Mouse (Mus musculus) effector memory CD4-positive, alpha-beta T cell, adult 5 months (primary cell): ENCODE data around the gene Cul5. TPM values are rescaled to one million over a fixed set of nuclear protein-coding genes. Genes with fewer than 3 reads are reported as not detected.

ENCODE experiments used
- polyA plus RNA-seq: library from polyadenylated mRNA; unstranded; fragments of 100-300 nt; shearing (Covaris generic); gene quantifications from one replicate; pipeline ENCODE4 v1.2.1, GENCODE M21; 2017

Gene Cul5
- polyA plus RNA-seq, result 27.3 TPM

DNA sequence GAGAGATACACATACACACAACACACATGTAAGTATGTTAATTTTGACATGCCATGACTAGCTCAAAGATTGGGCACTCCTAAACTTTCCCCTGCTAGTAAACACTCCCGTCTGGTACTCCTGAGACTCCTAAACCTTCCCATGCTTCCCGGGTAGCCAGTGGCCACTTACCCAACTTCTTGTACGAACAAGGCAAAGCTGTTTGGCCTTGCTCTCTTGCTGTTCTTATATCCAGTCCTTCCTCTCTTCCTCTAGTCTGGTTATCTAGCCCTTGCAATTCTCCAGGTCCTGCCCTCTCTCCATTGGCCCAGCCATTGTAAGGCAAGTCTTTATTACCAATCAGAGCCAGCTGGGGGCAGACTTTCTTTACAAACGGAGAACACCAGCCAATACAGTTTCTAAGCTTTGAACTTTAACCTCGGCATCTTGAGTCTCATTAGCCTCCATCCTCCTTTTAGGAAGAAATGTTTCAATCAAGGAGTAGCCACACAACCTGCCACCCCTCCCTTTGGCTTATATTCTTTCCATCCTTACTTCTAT is at the start of gene Cul5:
Cul5 (minus strand) TSS at position 335 of the 540 bp plus-strand sequence.

DNA sequence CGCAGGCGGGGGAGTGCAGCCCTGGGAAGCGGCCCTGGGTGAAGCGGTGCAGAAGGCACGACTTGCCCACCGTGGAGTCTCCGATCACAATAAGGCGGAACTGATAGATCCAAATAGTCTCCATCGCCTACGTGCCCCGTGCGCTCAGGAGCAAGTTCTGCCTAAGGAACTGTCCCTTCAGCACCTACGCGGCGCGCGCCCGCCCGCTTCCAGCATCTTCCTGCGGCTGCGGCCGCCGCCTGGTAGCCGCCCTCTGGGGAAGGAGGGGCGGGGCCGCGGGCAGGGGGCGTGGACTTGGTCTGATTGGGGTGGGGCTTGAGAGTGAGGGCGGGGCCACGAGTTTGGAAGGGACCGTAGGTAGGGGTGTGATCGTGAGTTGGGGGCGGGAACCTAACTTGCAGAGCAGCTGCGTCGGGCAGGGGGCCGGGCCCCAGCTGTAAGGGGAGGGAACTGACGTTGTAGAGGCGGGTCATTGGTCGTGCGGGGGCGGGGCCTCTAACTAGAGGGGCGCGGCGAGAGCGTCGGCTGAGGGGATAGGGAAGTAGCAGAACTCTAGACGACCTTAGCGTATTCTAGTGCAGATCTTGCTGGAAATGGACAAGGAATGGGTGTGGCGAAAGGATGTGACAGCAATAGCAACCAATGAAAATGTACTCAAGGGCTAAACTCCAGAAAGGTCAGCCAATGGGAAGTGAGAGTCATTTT is 36.3 kb upstream of the Cul5 start, which contains the start of gene Rab39:
Rab39 (minus strand) TSS at position 241 of the 705 bp plus-strand sequence.

DNA sequence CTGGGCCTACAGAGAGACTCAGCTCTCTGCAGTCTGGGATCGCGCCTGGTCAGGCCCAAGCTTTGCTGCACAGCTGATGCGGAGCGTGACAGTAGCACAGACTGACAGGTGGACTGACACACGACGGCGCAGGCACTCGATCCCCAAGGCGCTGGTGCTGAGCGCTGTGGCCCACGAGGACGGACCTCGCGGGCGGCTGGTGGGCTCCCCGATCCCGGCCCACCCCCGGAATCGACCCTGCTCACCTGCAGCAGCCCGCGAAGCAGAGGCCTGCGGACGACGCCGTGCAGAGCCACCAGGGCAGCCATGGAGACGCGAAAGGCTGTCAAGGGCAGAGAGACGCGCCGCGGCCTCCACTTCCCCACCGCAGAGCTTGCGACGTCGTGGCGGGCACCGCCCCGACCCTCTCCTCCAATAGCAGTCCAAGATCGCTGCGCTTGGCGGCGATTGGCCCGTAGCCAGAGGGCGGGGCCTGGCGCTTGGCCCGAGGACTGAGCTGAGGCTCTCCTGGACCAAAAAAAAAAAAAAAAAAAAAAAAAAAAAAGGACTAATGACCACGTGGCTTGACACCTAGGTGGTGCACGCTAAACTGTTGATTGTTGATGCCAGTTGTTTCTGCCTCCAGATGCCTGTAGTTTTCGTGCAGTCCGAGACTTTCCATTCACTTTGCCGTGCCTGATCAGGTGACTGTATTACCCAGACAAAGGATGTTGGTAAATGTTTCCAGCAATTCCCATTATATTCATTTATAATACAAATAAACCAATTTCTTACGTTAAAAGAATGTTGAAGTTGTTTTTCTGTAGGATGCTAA is 59.6 kb downstream of the Cul5 start, which contains the start of gene Acat1:
Acat1 (minus strand) TSS at position 415 of the 814 bp plus-strand sequence.

Other genes with a start within 250 kb of the Cul5 start
- gene Atm, start 133.3 kb downstream of the Cul5 start, polyA plus RNA-seq, result 22.6 TPM
- gene Npat, start 133.0 kb downstream of the Cul5 start, polyA plus RNA-seq, result 19.3 TPM
- gene Acat1, start 59.6 kb downstream of the Cul5 start, polyA plus RNA-seq, result 50.9 TPM
- not detected for gene Rab39, start 36.2 kb upstream of the Cul5 start, polyA plus RNA-seq
- gene Slc35f2, start 101.5 kb upstream of the Cul5 start, polyA plus RNA-seq, result 16.5 TPM
- not detected for gene Sln, start 180.2 kb upstream of the Cul5 start, polyA plus RNA-seq